Comparison of ENCODE assay signal across 8 mouse cellular contexts in genomic region chr11:40469080-40469705, GRCm38 (mm10).
DNase-seq lines count a peak whose midpoint lies in the region; ATAC-seq and TF ChIP-seq lines count a peak whose summit lies in the region.

No protein-coding gene starts in this region.

- TF ChIP-seq EP300 in stomach, postnatal 0 days (optimal IDR thresholded peaks at IDR 0.05) = no peak

- no peak for ATAC-seq in heart, embryonic 12.5 days (ENCODE audit: insufficient number of reproducible peaks, low FRiP score)
- peak; percentile 95 for ATAC-seq in forebrain, embryonic 14.5 days
- ATAC-seq in stomach, postnatal 0 days (ENCODE audit: low FRiP score, low TSS enrichment) = peak; percentile 53; the same call in 1 of the 2 replicates

- H3K9me3 ChIP-seq in heart, embryonic 12.5 days (replicated peaks) = no peaks in the 10 kb centered on the region
- H3K9me3 ChIP-seq in forebrain, embryonic 14.5 days (replicated peaks; ENCODE audit: control insufficient read depth, low read length) = no peaks in the 10 kb centered on the region
- H3K9me3 ChIP-seq in stomach, postnatal 0 days (ENCODE audit: control insufficient read depth, low read length) = no peaks in the 10 kb centered on the region

- peak; percentile 82 for TF ChIP-seq CTCF in stomach, postnatal 0 days (IDR thresholded peaks at IDR 0.05; ENCODE audit: low read depth)

- no peaks in the 10 kb centered on the region for H3K27me3 ChIP-seq in heart, embryonic 12.5 days (replicated peaks)
- H3K27me3 ChIP-seq in forebrain, embryonic 14.5 days (replicated peaks; ENCODE audit: control insufficient read depth, insufficient read depth, low read length) = 0 out of 2 replicates have a peak, but pooled peaks cover 4% of the 10 kb centered on the region
- no peaks in the 10 kb centered on the region for H3K27me3 ChIP-seq in stomach, postnatal 0 days (ENCODE audit: control insufficient read depth, insufficient read depth, low read length)

- no peaks in the 10 kb centered on the region for H3K4me1 ChIP-seq in heart, embryonic 12.5 days (replicated peaks)
- no peaks in the 10 kb centered on the region for H3K4me1 ChIP-seq in forebrain, embryonic 14.5 days (ENCODE audit: control insufficient read depth, insufficient read depth, low read length)
- H3K4me1 ChIP-seq in stomach, postnatal 0 days (replicated peaks; ENCODE audit: control insufficient read depth, insufficient read depth) = no peaks in the 10 kb centered on the region

- H3K9ac ChIP-seq in heart, embryonic 12.5 days = no peak overlapping the region
- no peak overlapping the region for H3K9ac ChIP-seq in forebrain, embryonic 14.5 days (ENCODE audit: low read length)
- H3K9ac ChIP-seq in stomach, postnatal 0 days (ENCODE audit: low read length) = no peak overlapping the region

- no peaks in the 10 kb centered on the region for H3K36me3 ChIP-seq in heart, embryonic 12.5 days
- H3K36me3 ChIP-seq in forebrain, embryonic 14.5 days (ENCODE audit: control insufficient read depth, insufficient read depth, low read length) = no peaks in the 10 kb centered on the region
- H3K36me3 ChIP-seq in stomach, postnatal 0 days (ENCODE audit: control insufficient read depth, insufficient read depth, low read length) = no peaks in the 10 kb centered on the region

- no peak overlapping the region for H3K4me2 ChIP-seq in heart, embryonic 12.5 days
- no peak overlapping the region for H3K4me2 ChIP-seq in forebrain, embryonic 14.5 days (ENCODE audit: low read length)
- no peak overlapping the region for H3K4me2 ChIP-seq in stomach, postnatal 0 days (replicated peaks; ENCODE audit: low read depth)

- 42% methylated on average over 6 of the region's 6 CpGs for WGBS in heart, embryonic 12.5 days
- 8% methylated on average over 6 of the region's 6 CpGs for WGBS in forebrain, embryonic 14.5 days
- 15% methylated on average over 6 of the region's 6 CpGs for WGBS in stomach, postnatal 0 days

- intact Hi-C loops in heart, postnatal 10 days (cut with DNase I) = loop anchor here (1.0 kb wide), 1 partner anchor 880 kb away; no protein-coding TSS in a partner anchor

- no peak overlapping the region for H3K27ac ChIP-seq in heart, embryonic 12.5 days (ENCODE audit: poor library complexity, severe bottlenecking)
- H3K27ac ChIP-seq in forebrain, embryonic 14.5 days (ENCODE audit: low read depth, low read length) = no peak overlapping the region
- no peak overlapping the region for H3K27ac ChIP-seq in stomach, postnatal 0 days (replicated peaks)

- no peak overlapping the region for H3K4me3 ChIP-seq in heart, embryonic 12.5 days
- no peak overlapping the region for H3K4me3 ChIP-seq in forebrain, embryonic 14.5 days (ENCODE audit: low read depth, low read length)
- H3K4me3 ChIP-seq in stomach, postnatal 0 days (ENCODE audit: low read depth, low read length) = no peak overlapping the region

- DNase-seq in heart, postnatal 10 days = peak; percentile 4 to 12
- peak; percentile 73 for DNase-seq in adipocyte (ENCODE audit: low spot score)
- peak; percentile 90 for DNase-seq in forebrain, embryonic 14.5 days (ENCODE audit: low spot score)
- peak; percentile 58 for DNase-seq in kidney, postnatal 10 days
- DNase-seq in mesoderm, embryonic 11.5 days (ENCODE audit: low read depth, low spot score) = peak; percentile 51
- peak; percentile 47 for DNase-seq in stomach, postnatal 0 days (ENCODE audit: low spot score)
- no peak for DNase-seq in testis, postnatal 10 days (ENCODE audit: low spot score)
